Mouse (Mus musculus): ENCODE results near the gene Zmiz1. TPM values are rescaled to one million over a fixed set of nuclear protein-coding genes. Genes with fewer than 3 reads are reported as not detected.

Zmiz1 gene
- polyA plus RNA-seq (2015; fragmentation: Nextera tagmentation; extraction: Ambion mirVana) = 26.3 and 28.0 TPM in 2 replicates

GRCm38 (mm10) chr14:25459016-25459393 lies at the start of gene Zmiz1:
TSS of gene Zmiz1 (plus strand) at chr14:25459185.
- Histone ChIP-seq H3K27me3 (replicated peaks) (no peaks in the 10 kb centered on the region), H3K9me3 (no peaks in the 10 kb centered on the region), H3K4me2 (replicated peaks) (peak within 1 kb of the TSS; percentile 99), H3K4me1 (replicated peaks) (peaks cover 36% of the 10 kb centered on the region), H3K9ac (peak within 1 kb of the TSS; percentile 91), H3K4me3 (replicated peaks) (peak within 1 kb of the TSS; percentile 89), H3K27ac (peak within 1 kb of the TSS; percentile 100), H3K36me3 (no peaks in the 10 kb centered on the region)
- ATAC-seq = peak; percentile 68
- under 1% methylated on average over 42 of the region's 42 CpGs for WGBS

- ATAC-seq = no peak
- Histone ChIP-seq H3K27me3 (replicated peaks) (no peaks in the 10 kb centered on the region), H3K4me1 (replicated peaks) (0 out of 2 replicates have a peak, but pooled peaks cover 2% of the 10 kb centered on the region), H3K4me3 (replicated peaks) (no peak overlapping the region), H3K36me3 (no peaks in the 10 kb centered on the region), H3K9ac (no peak overlapping the region), H3K9me3 (no peaks in the 10 kb centered on the region), H3K4me2 (replicated peaks) (no peak overlapping the region), H3K27ac (no peak overlapping the region)
- WGBS = 82% methylated on average over 9 of the region's 9 CpGs
These were observed 47.0 kb upstream of the Zmiz1 start for GRCm38 (mm10) chr14:25411848-25412527.

- WGBS = 97% methylated on average over 10 of the region's 10 CpGs
- Histone ChIP-seq H3K27ac (no peak overlapping the region), H3K9ac (no peak overlapping the region), H3K4me3 (replicated peaks) (no peak overlapping the region), H3K27me3 (replicated peaks) (no peaks in the 10 kb centered on the region), H3K4me2 (replicated peaks) (no peak overlapping the region), H3K4me1 (replicated peaks) (no peaks in the 10 kb centered on the region), H3K9me3 (no peaks in the 10 kb centered on the region), H3K36me3 (no peaks in the 10 kb centered on the region)
- ATAC-seq = no peak
These were observed 46.2 kb upstream of the Zmiz1 start for GRCm38 (mm10) chr14:25412811-25413210.

GRCm38 (mm10) chr14:25413510-25413909 lies 45.5 kb upstream of the Zmiz1 start:
- H3K36me3 ChIP-seq = no peaks in the 10 kb centered on the region
- no peaks in the 10 kb centered on the region for H3K9me3 ChIP-seq
- H3K4me3 ChIP-seq (replicated peaks) = no peak overlapping the region
- no peak overlapping the region for H3K4me2 ChIP-seq (replicated peaks)
- WGBS = 71% methylated on average over 3 of the region's 3 CpGs
- H3K4me1 ChIP-seq (replicated peaks) = no peaks in the 10 kb centered on the region
- no peaks in the 10 kb centered on the region for H3K27me3 ChIP-seq (replicated peaks)
- no peak overlapping the region for H3K27ac ChIP-seq
- no peak for ATAC-seq
- H3K9ac ChIP-seq = no peak overlapping the region

- Histone ChIP-seq H3K27me3 (replicated peaks) (no peaks in the 10 kb centered on the region), H3K4me2 (replicated peaks) (no peak overlapping the region), H3K36me3 (no peaks in the 10 kb centered on the region), H3K4me1 (replicated peaks) (no peaks in the 10 kb centered on the region), H3K27ac (no peak overlapping the region), H3K4me3 (replicated peaks) (no peak overlapping the region), H3K9ac (no peak overlapping the region), H3K9me3 (no peaks in the 10 kb centered on the region)
- 75% methylated on average over 4 of the region's 4 CpGs for WGBS
- ATAC-seq = no peak
These were observed 44.9 kb upstream of the Zmiz1 start for GRCm38 (mm10) chr14:25414115-25414514.

- H3K4me3 ChIP-seq (replicated peaks) = no peak overlapping the region
- no peaks in the 10 kb centered on the region for H3K9me3 ChIP-seq
- H3K4me1 ChIP-seq (replicated peaks) = peaks cover 24% of the 10 kb centered on the region
- no peak overlapping the region for H3K4me2 ChIP-seq (replicated peaks)
- H3K36me3 ChIP-seq = no peaks in the 10 kb centered on the region
- ATAC-seq = no peak
- WGBS = 75% methylated on average over 7 of the region's 7 CpGs
- no peaks in the 10 kb centered on the region for H3K27me3 ChIP-seq (replicated peaks)
- no peak overlapping the region for H3K9ac ChIP-seq
- no peak overlapping the region for H3K27ac ChIP-seq
These were observed 38.8 kb upstream of the Zmiz1 start for GRCm38 (mm10) chr14:25420001-25420690.

GRCm38 (mm10) chr14:25420987-25421386 lies 38.0 kb upstream of the Zmiz1 start:
- H3K9ac ChIP-seq = no peak overlapping the region
- no peak overlapping the region for H3K4me2 ChIP-seq (replicated peaks)
- no peak overlapping the region for H3K4me3 ChIP-seq (replicated peaks)
- 92% methylated on average over 1 of the region's 1 CpGs for WGBS
- no peaks in the 10 kb centered on the region for H3K36me3 ChIP-seq
- H3K27ac ChIP-seq = peak overlapping the region; percentile 66
- H3K9me3 ChIP-seq = no peaks in the 10 kb centered on the region
- H3K4me1 ChIP-seq (replicated peaks) = peaks cover 24% of the 10 kb centered on the region
- H3K27me3 ChIP-seq (replicated peaks) = no peaks in the 10 kb centered on the region
- peak; percentile 15; the same call in 1 of the 2 replicates for ATAC-seq

GRCm38 (mm10) chr14:25421596-25422001 lies 37.4 kb upstream of the Zmiz1 start:
- peak; percentile 81 for ATAC-seq
- WGBS = 25% methylated on average over 13 of the region's 13 CpGs
- Histone ChIP-seq H3K36me3 (no peaks in the 10 kb centered on the region), H3K9me3 (no peaks in the 10 kb centered on the region), H3K4me2 (replicated peaks) (no peak overlapping the region), H3K4me3 (replicated peaks) (no peak overlapping the region), H3K27ac (peak overlapping the region; percentile 66), H3K4me1 (replicated peaks) (peaks cover 24% of the 10 kb centered on the region), H3K27me3 (replicated peaks) (no peaks in the 10 kb centered on the region), H3K9ac (no peak overlapping the region)

- no peak overlapping the region for H3K9ac ChIP-seq
- no peak for ATAC-seq
- no peak overlapping the region for H3K4me2 ChIP-seq (replicated peaks)
These were observed 36.0 kb upstream of the Zmiz1 start for GRCm38 (mm10) chr14:25422946-25423345.

GRCm38 (mm10) chr14:25423721-25424443 lies 35.1 kb upstream of the Zmiz1 start:
- Histone ChIP-seq H3K4me2 (replicated peaks) (no peak overlapping the region), H3K36me3 (no peaks in the 10 kb centered on the region), H3K9me3 (no peaks in the 10 kb centered on the region), H3K27ac (no peak overlapping the region), H3K27me3 (replicated peaks) (no peaks in the 10 kb centered on the region), H3K4me1 (replicated peaks) (peaks cover 24% of the 10 kb centered on the region), H3K9ac (no peak overlapping the region), H3K4me3 (replicated peaks) (no peak overlapping the region)
- no peak for ATAC-seq
- WGBS = 35% methylated on average over 7 of the region's 7 CpGs

More at GRCm38 (mm10) chr14:25422946-25423345, 36.0 kb upstream of the Zmiz1 start:
- Histone ChIP-seq H3K27me3 (replicated peaks) (no peaks in the 10 kb centered on the region), H3K9me3 (no peaks in the 10 kb centered on the region), H3K27ac (no peak overlapping the region), H3K4me3 (replicated peaks) (no peak overlapping the region), H3K4me1 (replicated peaks) (peaks cover 24% of the 10 kb centered on the region), H3K36me3 (no peaks in the 10 kb centered on the region)
- 52% methylated on average over 1 of the region's 1 CpGs for WGBS

- no peaks in the 10 kb centered on the region for H3K9me3 ChIP-seq
- H3K9ac ChIP-seq = no peak overlapping the region
- H3K36me3 ChIP-seq = no peaks in the 10 kb centered on the region
- H3K27ac ChIP-seq = no peak overlapping the region
- no peaks in the 10 kb centered on the region for H3K4me1 ChIP-seq (replicated peaks)
- H3K4me3 ChIP-seq (replicated peaks) = no peak overlapping the region
- H3K4me2 ChIP-seq (replicated peaks) = no peak overlapping the region
- ATAC-seq = no peak
- H3K27me3 ChIP-seq (replicated peaks) = no peaks in the 10 kb centered on the region
These were observed 20.7 kb upstream of the Zmiz1 start for GRCm38 (mm10) chr14:25438255-25438654.

- H3K9ac ChIP-seq = no peak overlapping the region
- no peaks in the 10 kb centered on the region for H3K9me3 ChIP-seq
- WGBS = 11% methylated on average over 1 of the region's 1 CpGs
- no peaks in the 10 kb centered on the region for H3K27me3 ChIP-seq (replicated peaks)
- H3K36me3 ChIP-seq = no peaks in the 10 kb centered on the region
- ATAC-seq = no peak
- H3K4me3 ChIP-seq (replicated peaks) = no peak overlapping the region
- H3K4me1 ChIP-seq (replicated peaks) = no peaks in the 10 kb centered on the region
- H3K27ac ChIP-seq = no peak overlapping the region
- H3K4me2 ChIP-seq (replicated peaks) = no peak overlapping the region
These were observed 18.9 kb upstream of the Zmiz1 start for GRCm38 (mm10) chr14:25440116-25440515.
